Mouse (Mus musculus): ENCODE results near the gene Fgl2.

- no peak for TF ChIP-seq CTCF (conservative IDR thresholded peaks at IDR 0.05; ENCODE audit: insufficient read depth, insufficient read length, low read depth, low read length)
- no peak for TF ChIP-seq POLR2A (IDR thresholded peaks at IDR 0.05; ENCODE audit: low read depth, low read length)
Measured at GRCm38 (mm10) chr5:21329672-21330665, 42.5 kb upstream of the Fgl2 start.
